Mouse (Mus musculus): ENCODE data around the gene Ehbp1. TPM values are rescaled to one million over a fixed set of nuclear protein-coding genes. Genes with fewer than 3 reads are reported as not detected.

The Ehbp1 gene
- total RNA-seq, 2 experiments from 2014 or later: 52.6 to 57.5 TPM

DNA sequence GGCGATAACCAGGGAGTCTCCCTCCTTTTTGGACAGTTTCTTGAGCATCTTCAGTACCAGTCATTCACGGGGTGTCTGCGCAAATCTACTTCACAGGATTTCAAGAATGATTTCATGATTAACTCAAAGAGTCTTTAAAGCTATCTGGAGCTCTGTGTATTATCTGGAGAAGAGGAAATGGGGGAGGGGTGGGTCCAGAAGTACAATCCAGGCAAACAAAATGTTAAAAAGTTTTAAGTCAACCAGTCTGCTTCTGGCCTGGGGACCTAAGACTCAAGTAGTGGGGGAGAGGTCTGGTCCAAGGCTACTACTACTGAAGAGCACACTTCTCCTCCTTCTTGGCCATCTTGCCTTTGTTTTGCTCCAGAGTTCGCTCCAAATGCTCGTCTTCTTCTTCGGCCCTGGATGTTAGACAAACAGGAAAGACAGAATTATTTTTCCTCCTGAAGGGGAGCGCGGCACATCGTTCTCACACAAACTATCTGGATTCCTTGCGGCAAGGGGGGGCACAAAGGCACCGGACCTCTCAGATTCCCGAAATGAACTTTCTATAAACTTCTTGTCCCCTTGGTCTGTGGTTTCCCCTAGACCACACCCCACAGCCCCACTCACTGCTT lies 335.5 kb downstream of the Ehbp1 start:
- DNase-seq (ENCODE audit: low spot score in 2 of 2): no peak
- intact Hi-C loops (cut with DNase I): no loop called here

DNA sequence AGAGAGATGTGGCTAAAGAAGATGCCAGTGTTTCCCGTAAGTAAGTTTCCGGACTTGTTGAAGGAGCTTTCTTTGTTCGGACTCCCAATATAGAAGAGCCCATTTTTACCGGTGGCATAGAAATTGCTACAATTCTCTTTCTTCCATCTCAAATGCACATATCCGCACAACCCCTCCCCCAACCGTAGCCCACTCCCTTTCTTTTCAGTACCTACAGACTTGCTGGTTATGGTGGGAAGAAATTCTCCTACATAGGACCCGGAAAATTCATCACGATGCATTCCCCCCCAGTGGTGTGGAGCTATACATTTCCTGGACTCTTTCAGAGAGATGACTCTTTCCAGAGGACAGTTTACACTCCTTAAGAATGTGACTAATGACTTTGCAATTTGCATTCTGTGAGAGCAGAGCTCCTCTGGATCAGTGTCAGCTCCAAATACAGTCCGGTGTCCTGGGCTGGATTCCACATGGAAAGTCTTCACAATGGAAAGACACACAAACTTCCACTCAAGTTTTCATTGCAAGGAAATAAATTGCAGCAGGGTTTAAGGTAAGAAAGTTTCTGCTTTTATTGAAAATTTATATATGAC lies 336.7 kb downstream of the Ehbp1 start:
- intact Hi-C loops (cut with DNase I): no loop called here
- DNase-seq (ENCODE audit: low spot score in 2 of 2): no peak

DNA sequence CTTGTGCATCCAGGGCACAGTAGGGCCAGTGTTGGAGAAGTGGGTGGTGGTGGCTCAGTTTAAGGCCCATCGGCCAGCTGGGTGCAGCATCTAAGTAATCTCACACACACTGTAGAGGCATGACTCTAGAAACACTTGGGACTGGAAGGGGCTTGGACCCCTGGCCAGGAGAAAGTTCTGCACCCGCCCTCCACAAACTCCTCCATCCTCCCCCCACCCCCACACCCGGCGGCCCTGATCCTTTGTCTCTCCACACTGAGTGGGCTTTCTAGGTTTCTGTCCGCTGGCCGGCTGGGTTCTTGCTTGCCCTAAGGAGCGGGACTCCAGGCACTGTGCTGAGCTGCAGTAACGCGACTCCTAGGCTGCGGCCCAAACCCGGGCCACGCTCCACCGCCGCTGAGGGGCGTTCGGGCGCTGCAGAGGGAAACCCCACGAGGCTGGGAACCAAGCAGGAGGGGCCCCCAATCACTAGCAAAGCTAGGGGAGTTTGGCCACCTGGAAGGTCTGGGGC lies 337.7 kb downstream of the Ehbp1 start:
- peak; percentile 10 to 20 for DNase-seq (ENCODE audit: low spot score in 2 of 2)
- intact Hi-C loops (cut with DNase I): loop anchor here (5.0 kb wide), 1 partner anchor 193 kb away; no protein-coding TSS in a partner anchor

DNA sequence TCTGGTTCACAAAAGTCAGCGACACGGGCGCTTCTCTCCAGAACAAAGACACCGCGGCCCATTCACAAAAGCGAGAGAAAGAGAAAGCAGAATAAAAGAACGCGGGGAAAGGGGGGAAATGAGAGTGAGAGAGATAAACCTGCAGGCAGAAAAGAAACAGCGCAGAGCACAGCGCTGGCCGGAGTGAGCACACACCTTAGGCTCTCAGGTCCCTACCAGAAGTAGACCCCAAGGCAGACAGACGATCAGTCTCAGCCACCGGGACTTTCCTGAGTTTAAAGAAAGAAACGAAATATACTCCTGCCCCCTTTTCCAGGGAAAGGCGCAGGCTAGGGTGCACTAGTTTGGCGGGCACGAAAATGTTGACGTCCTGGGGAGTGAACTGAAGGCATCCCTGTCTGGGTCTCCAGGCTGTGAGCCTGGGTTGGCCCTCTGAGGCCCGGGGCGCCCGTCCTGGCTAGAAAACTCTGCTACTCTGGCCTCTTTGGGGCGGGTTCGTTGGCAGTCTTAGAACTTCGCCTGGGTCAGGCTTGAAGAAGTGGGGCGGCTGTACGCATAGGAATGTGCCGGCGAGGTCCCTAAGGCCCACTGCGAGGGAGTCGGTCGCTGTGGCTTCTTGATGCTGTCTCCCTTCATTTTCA lies 338.6 kb downstream of the Ehbp1 start:
- peak; percentile 20 to 23 for DNase-seq (ENCODE audit: low spot score in 2 of 2)
- intact Hi-C loops (cut with DNase I): loop anchor here (5.0 kb wide), 1 partner anchor 194 kb away; no protein-coding TSS in a partner anchor

- peak; percentile 34 to 37 for DNase-seq (ENCODE audit: low spot score in 2 of 2)
- intact Hi-C loops (cut with DNase I): loop anchor here (5.0 kb wide), 1 partner anchor 194 kb away; no protein-coding TSS in a partner anchor
Measured at GRCm38 (mm10) chr11:22002783-22003340, 339.2 kb downstream of the Ehbp1 start, which contains the start of gene Otx1. TSS of gene Otx1 (minus strand) at chr11:22002897.

- DNase-seq (ENCODE audit: low spot score in 2 of 2): no peak
Measured at GRCm38 (mm10) chr11:22002062-22002782, 339.9 kb downstream of the Ehbp1 start.

DNA sequence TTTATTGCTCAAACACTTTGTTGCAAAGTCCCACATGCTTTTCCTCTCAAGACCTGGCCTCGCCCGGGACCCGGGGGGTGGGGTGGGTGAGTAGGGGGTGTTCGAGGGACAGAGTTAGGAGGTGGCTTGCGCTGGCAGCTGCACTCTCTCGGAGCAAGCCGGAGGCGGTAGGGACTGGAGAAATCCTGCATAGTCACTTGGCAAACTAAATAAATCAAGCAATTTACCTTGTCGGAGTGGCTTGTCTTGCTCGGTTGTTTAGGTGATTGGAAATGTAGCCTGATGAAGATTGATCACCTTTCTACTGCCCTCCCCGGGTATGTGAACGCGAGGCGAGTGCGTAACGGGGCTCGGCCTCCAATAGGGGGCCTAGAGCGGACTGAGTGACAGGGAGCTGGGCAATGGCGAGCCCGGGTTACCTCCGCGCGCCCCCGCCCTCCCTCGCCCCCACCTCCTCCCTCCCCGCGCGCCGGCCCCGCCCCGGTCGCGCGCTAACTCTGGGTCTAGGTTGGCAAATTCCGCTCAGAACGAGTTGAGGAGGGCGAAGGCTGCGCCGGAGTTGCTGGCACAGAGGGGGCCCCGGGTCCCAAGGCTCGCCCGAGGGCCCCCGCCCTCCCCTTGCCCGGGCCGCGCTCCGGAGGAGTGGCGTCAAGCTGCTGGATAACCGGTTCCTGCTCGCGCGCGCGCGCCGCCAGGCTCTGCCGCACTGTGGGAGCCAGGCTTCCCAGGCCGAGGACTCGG lies 340.6 kb downstream of the Ehbp1 start:
- intact Hi-C loops (cut with DNase I): loop anchor here (5.0 kb wide), 1 partner anchor 196 kb away; no protein-coding TSS in a partner anchor
- peak; percentile 49 to 70 for DNase-seq (ENCODE audit: low spot score in 2 of 2)

More at GRCm38 (mm10) chr11:22002062-22002782, 339.9 kb downstream of the Ehbp1 start:
- intact Hi-C loops (cut with DNase I): loop anchor here (5.0 kb wide), 1 partner anchor 195 kb away; no protein-coding TSS in a partner anchor

GRCm38 (mm10) chr11:22000316-22001076 lies 341.6 kb downstream of the Ehbp1 start:
- intact Hi-C loops (cut with DNase I): loop anchor here (5.0 kb wide), 1 partner anchor 197 kb away; no protein-coding TSS in a partner anchor
- no peak for DNase-seq (ENCODE audit: low spot score in 2 of 2)

- intact Hi-C loops (cut with DNase I): loop anchor here (5.0 kb wide), 1 partner anchor 198 kb away; no protein-coding TSS in a partner anchor
- peak in 1 of 2 experiments; percentile 5 for DNase-seq (ENCODE audit: low spot score in 2 of 2)
Measured at GRCm38 (mm10) chr11:21999396-22000315, 342.4 kb downstream of the Ehbp1 start.

- peak; percentile 5 to 13 for DNase-seq (ENCODE audit: low spot score in 2 of 2)
Measured at GRCm38 (mm10) chr11:21998141-21999047, 343.7 kb downstream of the Ehbp1 start.

DNA sequence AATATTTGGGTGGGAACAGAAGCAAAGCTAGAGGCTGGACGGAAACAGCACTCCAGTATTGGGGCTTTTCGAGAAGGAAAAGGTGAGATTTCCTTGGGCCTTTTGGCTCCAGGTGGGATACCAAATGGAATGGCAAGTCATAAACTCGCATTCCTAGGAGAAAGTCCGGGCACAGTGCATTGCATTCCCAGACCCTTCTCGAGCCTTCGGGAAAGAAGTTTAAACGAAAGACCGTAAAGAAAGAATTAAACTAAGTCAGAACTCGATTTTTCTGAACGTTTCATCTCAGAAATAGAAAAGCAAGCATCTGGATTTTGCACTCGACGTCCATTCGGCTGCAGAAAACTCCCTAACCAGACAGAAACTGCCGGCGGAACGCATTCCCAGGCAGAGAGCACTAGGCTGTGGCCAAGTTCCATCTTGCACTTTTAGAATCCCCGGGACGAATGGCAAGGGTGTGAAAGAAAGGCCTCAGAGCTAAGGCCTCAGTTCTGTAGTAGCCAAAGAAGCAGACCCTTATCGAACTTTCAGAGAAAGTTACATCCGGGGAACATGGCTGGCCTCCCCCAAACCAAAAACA lies 344.4 kb downstream of the Ehbp1 start:
- intact Hi-C loops (cut with DNase I): no loop called here
- peak; percentile 16 to 30 for DNase-seq (ENCODE audit: low spot score in 2 of 2)

More at GRCm38 (mm10) chr11:21998141-21999047, 343.7 kb downstream of the Ehbp1 start:
- intact Hi-C loops (cut with DNase I): no loop called here

- intact Hi-C loops (cut with DNase I): no loop called here
- DNase-seq (ENCODE audit: low spot score in 2 of 2): peak; percentile 32 to 41
Measured at GRCm38 (mm10) chr11:21996661-21997560, 345.2 kb downstream of the Ehbp1 start.

- peak; percentile 15 to 22 for DNase-seq (ENCODE audit: low spot score in 2 of 2)
- intact Hi-C loops (cut with DNase I): no loop called here
Measured at GRCm38 (mm10) chr11:21996325-21996647, 345.8 kb downstream of the Ehbp1 start.

GRCm38 (mm10) chr11:21995534-21996324 lies 346.4 kb downstream of the Ehbp1 start:
- intact Hi-C loops (cut with DNase I): no loop called here
- DNase-seq (ENCODE audit: low spot score in 2 of 2): peak; percentile 10 to 11

Data from left cerebral cortex, postnatal 25 days (tissue).